Mouse (Mus musculus): ENCODE results near the gene Ttc7b. TPM values are rescaled to one million over a fixed set of nuclear protein-coding genes. Genes with fewer than 3 reads are reported as not detected.

The Ttc7b gene
- polyA plus RNA-seq, 1 experiment = 18.2 TPM

DNA sequence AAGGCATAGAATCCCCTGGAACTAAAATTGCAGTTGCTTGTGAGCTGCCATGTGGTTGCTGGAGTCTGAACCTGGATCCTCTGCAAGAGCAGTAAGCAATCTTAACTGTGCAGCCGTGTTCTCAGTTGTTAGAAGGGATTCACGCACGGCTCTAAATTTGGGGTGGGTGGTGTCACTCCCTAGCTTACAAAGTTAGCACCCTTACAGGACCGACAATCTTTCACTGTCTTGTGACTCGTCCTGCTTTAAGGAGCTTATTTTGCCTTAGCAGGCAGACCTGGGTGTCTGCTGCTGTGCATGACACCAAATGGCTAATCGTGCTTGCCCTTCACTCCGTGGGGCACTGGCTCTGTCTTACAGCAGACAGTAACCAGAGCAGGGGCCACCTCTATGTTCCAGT, 217.5 kb downstream of the Ttc7b start:
- H3K27me3 ChIP-seq (ENCODE audit: control insufficient read depth, insufficient read depth, insufficient read length) = no peaks in the 10 kb centered on the region
- no peaks in the 10 kb centered on the region for H3K79me2 ChIP-seq (ENCODE audit: control insufficient read depth, insufficient read depth)
- H3ac ChIP-seq (ENCODE audit: control insufficient read depth, insufficient read length) = no peak overlapping the region
- no peak overlapping the region for H3K4me3 ChIP-seq
- TF ChIP-seq E2F4 (IDR thresholded peaks at IDR 0.05; ENCODE audit: insufficient read depth) (no peak), SRF (IDR thresholded peaks at IDR 0.05; ENCODE audit: control insufficient read depth, insufficient read length, low read depth) (no peak), MYOG (IDR thresholded peaks at IDR 0.05; ENCODE audit: control insufficient read depth in 1 of 3, insufficient read depth in 1 of 3, insufficient read length in 2 of 3, low read depth in 2 of 3) (no peak), POLR2AphosphoS2 (IDR thresholded peaks at IDR 0.05; ENCODE audit: insufficient read length, low read depth) (no peak), POLR2A (IDR thresholded peaks at IDR 0.05; ENCODE audit: insufficient read length, low read depth) (no peak), MYOD1 (IDR thresholded peaks at IDR 0.05; ENCODE audit: control insufficient read depth in 1 of 3, insufficient read length in 2 of 3, low read depth in 2 of 3) (no peak), MAX (IDR thresholded peaks at IDR 0.05; ENCODE audit: low read depth) (no peak), REST (IDR thresholded peaks at IDR 0.05; ENCODE audit: insufficient read depth, insufficient read length) (no peak), TCF12 (IDR thresholded peaks at IDR 0.05; ENCODE audit: insufficient read depth, poor library complexity, severe bottlenecking) (no peak), CEBPB (IDR thresholded peaks at IDR 0.05; ENCODE audit: insufficient read depth, poor library complexity, severe bottlenecking) (no peak), USF1 (IDR thresholded peaks at IDR 0.05; ENCODE audit: low read depth) (no peak), TCF3 (IDR thresholded peaks at IDR 0.05; ENCODE audit: insufficient read length, low read depth) (no peak)
- H3K36me3 ChIP-seq (ENCODE audit: control insufficient read depth, insufficient read depth) = no peaks in the 10 kb centered on the region
- H3K4me2 ChIP-seq (ENCODE audit: low read depth) = no peak overlapping the region

DNA sequence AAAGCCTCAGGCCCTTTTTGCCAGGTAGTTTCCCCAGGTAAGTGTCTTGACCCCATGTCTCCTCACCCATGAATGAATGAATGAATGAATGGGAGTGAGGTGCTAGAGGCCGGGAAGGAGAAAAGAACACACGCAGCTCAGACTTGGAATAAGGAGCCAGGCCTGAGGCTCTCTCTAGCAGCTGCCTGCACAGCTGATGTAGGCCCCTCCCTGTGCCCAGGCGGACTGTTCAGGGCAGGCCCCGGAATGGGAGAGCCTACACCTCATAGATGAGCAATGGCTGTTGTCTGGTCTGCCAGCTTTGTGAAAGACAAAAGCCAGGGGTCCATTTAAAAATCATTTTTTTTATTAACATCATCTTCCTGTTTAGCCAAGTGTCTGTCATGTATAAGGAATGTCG, 220.2 kb downstream of the Ttc7b start:
- no peaks in the 10 kb centered on the region for H3K79me2 ChIP-seq (ENCODE audit: control insufficient read depth, insufficient read depth)
- TF ChIP-seq CEBPB (IDR thresholded peaks at IDR 0.05; ENCODE audit: insufficient read depth, poor library complexity, severe bottlenecking) = no peak
- peak; percentile 56 for TF ChIP-seq TCF3 (IDR thresholded peaks at IDR 0.05; ENCODE audit: insufficient read length, low read depth)
- peak; percentile 39 to 94 (median 79) for TF ChIP-seq MYOG (IDR thresholded peaks at IDR 0.05; ENCODE audit: control insufficient read depth in 1 of 3, insufficient read depth in 1 of 3, insufficient read length in 2 of 3, low read depth in 2 of 3)
- peak in 2 of 3 experiments; percentile 75 to 84 for TF ChIP-seq MYOD1 (IDR thresholded peaks at IDR 0.05; ENCODE audit: control insufficient read depth in 1 of 3, insufficient read length in 2 of 3, low read depth in 2 of 3)
- no peak overlapping the region for H3K4me3 ChIP-seq

DNA sequence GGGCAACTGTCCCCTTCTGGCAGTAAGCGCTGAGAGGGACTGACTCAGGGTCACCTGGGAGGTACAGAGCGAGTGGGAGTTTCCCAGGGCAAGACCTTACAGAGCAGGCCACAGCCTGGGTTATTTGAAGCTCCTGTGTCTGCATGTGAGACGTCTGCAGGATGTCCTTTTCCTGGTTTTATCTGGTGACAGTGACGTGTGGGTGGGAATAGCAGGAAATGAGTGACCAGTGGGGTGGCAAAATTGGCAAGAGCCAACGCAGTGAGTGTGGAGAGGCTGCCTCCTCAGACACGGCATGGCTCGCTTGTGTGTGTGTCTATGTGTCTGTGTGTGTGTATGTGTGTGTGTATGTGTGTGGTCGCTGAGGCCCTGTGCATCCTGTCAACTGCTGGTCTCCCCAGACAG, 221.3 kb downstream of the Ttc7b start:
- no peaks in the 10 kb centered on the region for H3K36me3 ChIP-seq (ENCODE audit: control insufficient read depth, insufficient read depth)
- no peak overlapping the region for H3K4me2 ChIP-seq (ENCODE audit: low read depth)
- H3K79me2 ChIP-seq (ENCODE audit: control insufficient read depth, insufficient read depth) = no peaks in the 10 kb centered on the region
- no peak overlapping the region for H3ac ChIP-seq (ENCODE audit: control insufficient read depth, insufficient read length)
- no peaks in the 10 kb centered on the region for H3K27me3 ChIP-seq (ENCODE audit: control insufficient read depth, insufficient read depth, insufficient read length)
- TF ChIP-seq E2F4 (IDR thresholded peaks at IDR 0.05; ENCODE audit: insufficient read depth) = no peak
- TF ChIP-seq SRF (IDR thresholded peaks at IDR 0.05; ENCODE audit: control insufficient read depth, insufficient read length, low read depth) = no peak
- TF ChIP-seq TCF12 (IDR thresholded peaks at IDR 0.05; ENCODE audit: insufficient read depth, poor library complexity, severe bottlenecking) = no peak
- TF ChIP-seq MYOG (IDR thresholded peaks at IDR 0.05; ENCODE audit: control insufficient read depth in 1 of 3, insufficient read depth in 1 of 3, insufficient read length in 2 of 3, low read depth in 2 of 3) = no peak
- TF ChIP-seq POLR2AphosphoS2 (IDR thresholded peaks at IDR 0.05; ENCODE audit: insufficient read length, low read depth) = no peak
- TF ChIP-seq USF1 (IDR thresholded peaks at IDR 0.05; ENCODE audit: low read depth) = no peak
- no peak for TF ChIP-seq REST (IDR thresholded peaks at IDR 0.05; ENCODE audit: insufficient read depth, insufficient read length)
- no peak overlapping the region for H3K4me3 ChIP-seq

More for the DNA sequence above, 220.2 kb downstream of the Ttc7b start:
- Histone ChIP-seq H3K4me2 (ENCODE audit: low read depth) (no peak overlapping the region), H3K27me3 (ENCODE audit: control insufficient read depth, insufficient read depth, insufficient read length) (no peaks in the 10 kb centered on the region), H3K36me3 (ENCODE audit: control insufficient read depth, insufficient read depth) (no peaks in the 10 kb centered on the region), H3ac (ENCODE audit: control insufficient read depth, insufficient read length) (no peak overlapping the region)

DNA sequence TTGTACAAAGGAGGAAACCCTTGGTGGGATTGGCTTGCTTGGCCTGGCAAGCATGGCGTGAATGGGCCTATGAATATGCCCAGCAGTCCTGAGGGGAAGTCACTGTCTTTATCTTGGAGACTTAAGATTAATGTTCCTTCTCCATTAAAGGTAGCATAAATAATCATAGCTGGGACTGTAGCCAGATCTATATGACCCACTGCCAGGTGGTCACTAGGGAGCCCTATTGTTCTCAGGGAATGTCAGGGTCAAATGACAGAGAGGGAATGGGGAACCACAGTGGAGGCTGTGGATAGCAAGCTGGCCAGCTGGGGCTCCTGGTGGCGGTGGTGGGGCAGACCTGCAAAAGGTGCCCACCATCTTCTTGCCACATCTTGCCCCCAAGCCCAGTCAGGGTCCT, 221.8 kb downstream of the Ttc7b start:
- no peak overlapping the region for H3K4me3 ChIP-seq
- no peaks in the 10 kb centered on the region for H3K27me3 ChIP-seq (ENCODE audit: control insufficient read depth, insufficient read depth, insufficient read length)
- no peaks in the 10 kb centered on the region for H3K36me3 ChIP-seq (ENCODE audit: control insufficient read depth, insufficient read depth)
- no peak for TF ChIP-seq TCF12 (IDR thresholded peaks at IDR 0.05; ENCODE audit: insufficient read depth, poor library complexity, severe bottlenecking)
- TF ChIP-seq USF1 (IDR thresholded peaks at IDR 0.05; ENCODE audit: low read depth) = no peak
- no peak overlapping the region for H3ac ChIP-seq (ENCODE audit: control insufficient read depth, insufficient read length)
- no peak overlapping the region for H3K4me2 ChIP-seq (ENCODE audit: low read depth)
- H3K79me2 ChIP-seq (ENCODE audit: control insufficient read depth, insufficient read depth) = no peaks in the 10 kb centered on the region

DNA sequence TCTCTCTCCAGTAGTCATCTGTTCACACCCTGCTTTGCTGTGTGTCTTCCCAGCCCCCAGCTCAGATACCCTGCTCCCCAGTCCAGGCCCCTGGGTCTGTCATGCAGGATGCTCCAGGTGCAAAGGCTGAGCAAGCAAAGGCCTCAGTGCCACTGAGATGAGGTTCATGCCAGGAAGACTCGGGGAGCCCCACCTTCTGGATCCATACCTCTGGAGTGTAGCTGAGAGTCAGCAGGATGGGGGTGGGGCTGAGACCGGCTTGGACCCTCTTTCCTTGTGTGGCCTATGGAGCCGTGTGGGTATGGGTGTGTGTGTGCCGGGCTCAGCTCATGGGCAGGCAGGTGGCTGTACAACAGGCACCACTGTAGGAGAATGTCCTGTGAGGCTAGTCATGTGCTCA, 222.7 kb downstream of the Ttc7b start:
- Histone ChIP-seq H3K36me3 (ENCODE audit: control insufficient read depth, insufficient read depth) (no peaks in the 10 kb centered on the region), H3ac (ENCODE audit: control insufficient read depth, insufficient read length) (no peak overlapping the region), H3K27me3 (ENCODE audit: control insufficient read depth, insufficient read depth, insufficient read length) (no peaks in the 10 kb centered on the region), H3K4me2 (ENCODE audit: low read depth) (no peak overlapping the region), H3K4me3 (no peak overlapping the region), H3K79me2 (ENCODE audit: control insufficient read depth, insufficient read depth) (no peaks in the 10 kb centered on the region)
- no peak for TF ChIP-seq MYOG (IDR thresholded peaks at IDR 0.05; ENCODE audit: control insufficient read depth in 1 of 3, insufficient read depth in 1 of 3, insufficient read length in 2 of 3, low read depth in 2 of 3)
- no peak for TF ChIP-seq E2F4 (IDR thresholded peaks at IDR 0.05; ENCODE audit: insufficient read depth)
- TF ChIP-seq TCF12 (IDR thresholded peaks at IDR 0.05; ENCODE audit: insufficient read depth, poor library complexity, severe bottlenecking) = no peak
- no peak for TF ChIP-seq TCF3 (IDR thresholded peaks at IDR 0.05; ENCODE audit: insufficient read length, low read depth)
- TF ChIP-seq SRF (IDR thresholded peaks at IDR 0.05; ENCODE audit: control insufficient read depth, insufficient read length, low read depth) = no peak
- no peak for TF ChIP-seq POLR2A (IDR thresholded peaks at IDR 0.05; ENCODE audit: insufficient read length, low read depth)
- TF ChIP-seq POLR2AphosphoS2 (IDR thresholded peaks at IDR 0.05; ENCODE audit: insufficient read length, low read depth) = no peak
- TF ChIP-seq MAX (IDR thresholded peaks at IDR 0.05; ENCODE audit: low read depth) = no peak
- no peak for TF ChIP-seq USF1 (IDR thresholded peaks at IDR 0.05; ENCODE audit: low read depth)
- TF ChIP-seq CEBPB (IDR thresholded peaks at IDR 0.05; ENCODE audit: insufficient read depth, poor library complexity, severe bottlenecking) = no peak
- no peak for TF ChIP-seq REST (IDR thresholded peaks at IDR 0.05; ENCODE audit: insufficient read depth, insufficient read length)
